8 mouse cellular contexts compared by ENCODE assay signal in the genomic region with DNA sequence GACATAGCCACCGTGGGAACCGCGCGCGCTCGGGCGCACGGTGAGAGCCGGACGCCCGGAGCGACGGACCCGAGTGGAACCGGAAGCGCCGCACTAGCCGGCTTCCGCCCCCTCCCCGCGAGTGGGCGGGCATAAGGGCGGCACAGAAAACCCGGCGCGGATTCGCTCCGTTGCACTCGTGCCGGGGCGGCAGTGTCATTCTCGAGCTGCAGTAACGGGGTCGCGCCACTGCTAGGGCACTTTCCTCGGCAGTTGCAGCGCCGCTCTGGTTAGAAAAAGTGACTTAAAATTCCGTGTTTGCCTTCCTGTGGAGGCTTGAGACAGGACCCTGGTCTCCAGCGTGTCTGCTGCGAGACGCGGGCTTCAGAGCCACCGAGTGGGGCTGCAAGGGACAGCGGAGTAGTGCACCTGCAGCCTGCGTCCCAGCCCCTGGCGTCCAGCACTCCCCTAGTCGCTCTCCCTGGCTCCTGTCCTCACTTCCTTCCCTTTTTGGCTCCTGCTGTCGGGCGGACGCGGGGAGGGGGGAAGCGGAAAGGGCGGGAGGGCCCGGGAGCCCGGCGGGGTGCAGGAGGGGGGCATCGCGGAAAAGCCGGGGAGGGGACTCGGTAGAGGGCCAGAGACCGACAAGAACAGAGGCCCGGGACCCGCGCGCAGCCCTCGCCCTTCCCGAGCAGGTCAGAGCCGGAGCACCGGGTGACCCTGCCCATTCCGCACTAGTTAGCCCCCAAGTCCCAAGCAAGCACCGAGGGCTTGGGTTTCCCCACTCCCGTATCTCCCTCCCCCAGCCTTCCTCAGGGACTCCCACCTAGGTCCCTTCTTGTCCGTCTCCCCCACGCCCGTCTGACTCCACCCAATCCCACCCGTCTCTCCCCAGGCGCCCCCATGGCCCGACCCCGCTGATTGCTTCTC. TPM values are rescaled to one million over a fixed set of nuclear protein-coding genes. Genes with fewer than 3 reads are reported as not detected.
DNase-seq lines count a peak whose midpoint lies in the region.

A gene (plus strand): TSS at position 173 of the 909 bp plus-strand sequence.

- peak; percentile 93 to 97 for DNase-seq in adrenal gland, adult (ENCODE audit: inconsistent age in 2 of 2, low spot score in 1 of 2)
- peak; percentile 95 for DNase-seq in embryo, embryonic 10 days (ENCODE audit: low spot score)
- peak; percentile 94 for DNase-seq in gastrocnemius, postnatal 14 days
- DNase-seq in induced T-regulatory cell, adult 2 months (ENCODE audit: low read depth): peak; percentile 96
- peak; percentile 87 to 89 for DNase-seq in left cerebral cortex, adult 8-10 months (ENCODE audit: low spot score in 2 of 2)
- DNase-seq in right cerebral cortex, adult 2 months (ENCODE audit: low spot score in 2 of 2): peak; percentile 92
- DNase-seq in urinary bladder, postnatal 10 days (ENCODE audit: low spot score): peak; percentile 81

- peaks cover 57% of the 10 kb centered on the region for H3K4me1 ChIP-seq in megakaryocyte, embryonic 14.5 days

- intact Hi-C loops in gastrocnemius, postnatal 14 days (cut with DNase I; ENCODE audit: low total_unique reads): no loop called here

- H3K36me3 ChIP-seq in megakaryocyte, embryonic 14.5 days (replicated peaks; ENCODE audit: low read length): peaks cover 75% of the 10 kb centered on the region

- H3K27me3 ChIP-seq in megakaryocyte, embryonic 14.5 days (replicated peaks): no peaks in the 10 kb centered on the region

- H3K9me3 ChIP-seq in megakaryocyte, embryonic 14.5 days: no peaks in the 10 kb centered on the region

- H3K4me3 ChIP-seq in megakaryocyte, embryonic 14.5 days (replicated peaks): peak within 1 kb of the TSS; percentile 100

RNA-seq across cellular contexts. Expression of the gene that starts here (rescaled TPM):
- total RNA-seq in gastrocnemius, postnatal 14 days (2021): 10 to 100 TPM; 24.4 to 24.7 TPM
- 10 to 100 TPM; 48.9 to 73.4 (median 60.6) TPM for total RNA-seq in left cerebral cortex, adult 8-10 months (2022)
- 90.4 and 221 TPM in 2 replicates for polyA plus RNA-seq in megakaryocyte, embryonic 14.5 days (2012; ENCODE audit: insufficient read depth, low replicate concordance)

Comparison
In these comparisons a context has a peak if more than half of its experiments do, and no peak if none do; other contexts are left out.
1. Peak in every context shown above with its lines: DNase-seq and H3K4me3 ChIP-seq.